Mouse (Mus musculus) myocyte (in vitro differentiated cells): ENCODE data around the gene Zfp3.

Source experiments
- CEBPB ChIP-seq: IDR thresholded peaks from 2 replicates; pipeline ENCODE4 v1.6.1; 2011; ENCODE audit warnings: mild to moderate bottlenecking, moderate library complexity; ENCODE audit not compliant: poor library complexity, insufficient read depth, severe bottlenecking
- E2F4 ChIP-seq: IDR thresholded peaks from one replicate; pipeline ENCODE4 v1.6.1; 2011; ENCODE audit warnings: mild to moderate bottlenecking, control low read depth, moderate library complexity; ENCODE audit not compliant: insufficient read depth
- MAX ChIP-seq: IDR thresholded peaks from one replicate; pipeline ENCODE4 v1.6.1; 2011; ENCODE audit warnings: low read depth, mild to moderate bottlenecking, control low read depth
- MYOD1 ChIP-seq, 3 experiments: IDR thresholded peaks; one replicate each; pipeline ENCODE4 v1.6.1; 2011; ENCODE audit warnings: control low read depth in 2 of 3, low read depth in 2 of 3, mild to moderate bottlenecking in 2 of 3, moderate library complexity in 1 of 3; ENCODE audit not compliant: insufficient read length in 2 of 3, control insufficient read depth in 1 of 3
- POLR2A ChIP-seq: IDR thresholded peaks from one replicate; pipeline ENCODE4 v1.6.1; 2011; ENCODE audit warnings: low read depth, mild to moderate bottlenecking, control low read depth, moderate library complexity; ENCODE audit not compliant: insufficient read length
- POLR2AphosphoS2 ChIP-seq: IDR thresholded peaks from one replicate; pipeline ENCODE4 v1.6.1; 2011; ENCODE audit warnings: low read depth, control low read depth; ENCODE audit not compliant: insufficient read length
- TCF12 ChIP-seq: IDR thresholded peaks from one replicate; pipeline ENCODE4 v1.6.1; 2011; ENCODE audit warnings: mild to moderate bottlenecking, control low read depth; ENCODE audit not compliant: poor library complexity, insufficient read depth, severe bottlenecking
- USF1 ChIP-seq: IDR thresholded peaks from one replicate; pipeline ENCODE4 v1.6.1; 2011; ENCODE audit warnings: low read depth, mild to moderate bottlenecking, control low read depth, moderate library complexity

- TF ChIP-seq MYOD1 (IDR thresholded peaks at IDR 0.05; ENCODE audit: control insufficient read depth in 1 of 3, insufficient read length in 2 of 3, low read depth in 2 of 3) (no peak), USF1 (no peak), CEBPB (no peak), POLR2A (no peak), E2F4 (no peak), TCF12 (no peak), POLR2AphosphoS2 (no peak), MAX (no peak)
These were observed 56.1 kb downstream of the Zfp3 start for GRCm38 (mm10) chr11:70820120-70820519.
